Mouse (Mus musculus) myocyte (in vitro differentiated cells): ENCODE measurements at regions not wholly inside any gene's neighbourhood (a gene's known extent, or its start where the extent isn't known, plus 50 kb on each side); places are given as distances from the start of the nearest gene placed in this dataset.

Experiments
- H3K27me3 ChIP-seq: one replicate; pipeline ENCODE4 v1.6.1; 2011; ENCODE audit not compliant: control insufficient read depth, insufficient read depth, insufficient read length
- H3K36me3 ChIP-seq: one replicate; pipeline ENCODE4 v1.6.1; 2011; ENCODE audit not compliant: control insufficient read depth, insufficient read depth
- H3K4me2 ChIP-seq: one replicate; pipeline ENCODE4 v1.6.1; 2011; ENCODE audit warnings: low read depth, control low read depth
- H3K4me3 ChIP-seq: one replicate; pipeline ENCODE4 v1.5.1; 2011; ENCODE audit warnings: mild to moderate bottlenecking, control low read depth, moderate library complexity
- H3K79me2 ChIP-seq: one replicate; pipeline ENCODE4 v1.6.1; 2011; ENCODE audit not compliant: control insufficient read depth, insufficient read depth
- H3ac ChIP-seq: one replicate; pipeline ENCODE4 v1.6.1; 2011; ENCODE audit not compliant: control insufficient read depth, insufficient read length
- CEBPB ChIP-seq: IDR thresholded peaks from 2 replicates; pipeline ENCODE4 v1.6.1; 2011; ENCODE audit warnings: mild to moderate bottlenecking, moderate library complexity; ENCODE audit not compliant: poor library complexity, insufficient read depth, severe bottlenecking
- E2F4 ChIP-seq: IDR thresholded peaks from one replicate; pipeline ENCODE4 v1.6.1; 2011; ENCODE audit warnings: mild to moderate bottlenecking, control low read depth, moderate library complexity; ENCODE audit not compliant: insufficient read depth
- MAX ChIP-seq: IDR thresholded peaks from one replicate; pipeline ENCODE4 v1.6.1; 2011; ENCODE audit warnings: low read depth, mild to moderate bottlenecking, control low read depth
- MYOD1 ChIP-seq, 3 experiments: IDR thresholded peaks; one replicate each; pipeline ENCODE4 v1.6.1; 2011; ENCODE audit warnings: control low read depth in 2 of 3, low read depth in 2 of 3, mild to moderate bottlenecking in 2 of 3, moderate library complexity in 1 of 3; ENCODE audit not compliant: insufficient read length in 2 of 3, control insufficient read depth in 1 of 3
- MYOG ChIP-seq, 3 experiments: IDR thresholded peaks; one replicate each; pipeline ENCODE4 v1.6.1; 2011; ENCODE audit warnings: control low read depth in 2 of 3, low read depth in 2 of 3, mild to moderate bottlenecking in 2 of 3; ENCODE audit not compliant: insufficient read length in 2 of 3, control insufficient read depth in 1 of 3, insufficient read depth in 1 of 3
- POLR2A ChIP-seq: IDR thresholded peaks from one replicate; pipeline ENCODE4 v1.6.1; 2011; ENCODE audit warnings: low read depth, mild to moderate bottlenecking, control low read depth, moderate library complexity; ENCODE audit not compliant: insufficient read length
- POLR2AphosphoS2 ChIP-seq: IDR thresholded peaks from one replicate; pipeline ENCODE4 v1.6.1; 2011; ENCODE audit warnings: low read depth, control low read depth; ENCODE audit not compliant: insufficient read length
- REST ChIP-seq: IDR thresholded peaks from one replicate; pipeline ENCODE4 v1.6.1; 2011; ENCODE audit warnings: mild to moderate bottlenecking, control low read depth, moderate library complexity; ENCODE audit not compliant: insufficient read depth, insufficient read length
- SRF ChIP-seq: IDR thresholded peaks from one replicate; pipeline ENCODE4 v1.6.1; 2011; ENCODE audit warnings: low read depth; ENCODE audit not compliant: control insufficient read depth, insufficient read length
- TCF12 ChIP-seq: IDR thresholded peaks from one replicate; pipeline ENCODE4 v1.6.1; 2011; ENCODE audit warnings: mild to moderate bottlenecking, control low read depth; ENCODE audit not compliant: poor library complexity, insufficient read depth, severe bottlenecking
- TCF3 ChIP-seq: IDR thresholded peaks from one replicate; pipeline ENCODE4 v1.6.1; 2011; ENCODE audit warnings: low read depth, control low read depth; ENCODE audit not compliant: insufficient read length
- USF1 ChIP-seq: IDR thresholded peaks from one replicate; pipeline ENCODE4 v1.6.1; 2011; ENCODE audit warnings: low read depth, mild to moderate bottlenecking, control low read depth, moderate library complexity

DNA sequence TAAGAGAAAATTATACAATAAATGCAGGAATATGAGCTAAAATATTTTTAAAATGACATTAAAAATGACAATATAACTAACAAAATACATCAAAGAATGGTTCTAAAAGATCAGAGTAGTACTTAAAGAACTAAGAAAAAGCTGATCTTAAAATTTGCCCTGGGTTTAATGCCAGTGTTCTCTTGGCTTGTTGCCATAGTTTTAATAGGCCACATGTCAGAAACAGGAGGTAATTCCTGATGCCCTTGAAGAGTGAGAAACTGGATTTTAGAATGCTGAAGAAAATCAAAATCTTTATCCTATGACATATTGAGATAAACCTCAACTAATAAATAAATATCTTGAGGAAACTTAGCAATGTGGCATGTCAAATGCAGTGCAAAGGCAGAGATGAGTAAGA is 602.3 kb upstream of the Robo1 start:
- Histone ChIP-seq H3K27me3 (no peaks in the 10 kb centered on the region), H3ac (no peak overlapping the region), H3K36me3 (no peaks in the 10 kb centered on the region), H3K79me2 (no peaks in the 10 kb centered on the region), H3K4me2 (no peak overlapping the region), H3K4me3 (no peak overlapping the region)
- TF ChIP-seq E2F4 (no peak), USF1 (no peak), POLR2AphosphoS2 (no peak), MYOD1 (IDR thresholded peaks at IDR 0.05; ENCODE audit: control insufficient read depth in 1 of 3, insufficient read length in 2 of 3, low read depth in 2 of 3) (no peak), POLR2A (no peak), MYOG (IDR thresholded peaks at IDR 0.05; ENCODE audit: control insufficient read depth in 1 of 3, insufficient read depth in 1 of 3, insufficient read length in 2 of 3, low read depth in 2 of 3) (no peak), CEBPB (no peak), TCF12 (no peak), REST (no peak), SRF (no peak), MAX (no peak), TCF3 (no peak)

DNA sequence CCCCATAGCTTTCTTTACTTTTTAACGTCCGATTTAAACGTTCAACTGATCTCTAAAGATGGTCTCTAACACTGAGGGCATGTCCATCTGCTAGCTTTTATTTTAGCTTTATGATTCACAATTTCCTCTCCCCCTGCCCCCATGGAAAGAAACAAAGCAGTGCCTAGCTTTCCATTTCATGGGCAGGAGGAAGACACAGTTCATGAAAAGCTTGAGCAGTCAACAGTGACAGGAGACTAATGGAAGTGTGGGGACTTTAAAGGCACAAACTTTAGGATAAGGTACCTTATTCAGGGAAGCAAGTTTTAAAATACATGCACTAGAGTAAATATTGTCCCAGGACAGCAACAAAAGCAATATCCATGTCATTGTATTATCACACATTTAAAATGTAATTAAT is 598.4 kb upstream of the Robo1 start:
- no peaks in the 10 kb centered on the region for H3K36me3 ChIP-seq
- no peaks in the 10 kb centered on the region for H3K27me3 ChIP-seq
- no peak for TF ChIP-seq TCF12
- TF ChIP-seq MYOD1 (IDR thresholded peaks at IDR 0.05; ENCODE audit: control insufficient read depth in 1 of 3, insufficient read length in 2 of 3, low read depth in 2 of 3), result no peak
- TF ChIP-seq POLR2A, result no peak
- no peak for TF ChIP-seq CEBPB
- TF ChIP-seq MAX, result no peak
- no peak for TF ChIP-seq USF1
- no peak for TF ChIP-seq MYOG (IDR thresholded peaks at IDR 0.05; ENCODE audit: control insufficient read depth in 1 of 3, insufficient read depth in 1 of 3, insufficient read length in 2 of 3, low read depth in 2 of 3)
- no peak for TF ChIP-seq SRF
- TF ChIP-seq REST, result no peak
- TF ChIP-seq TCF3, result no peak
- TF ChIP-seq E2F4, result no peak
- no peak for TF ChIP-seq POLR2AphosphoS2
- no peak overlapping the region for H3K4me3 ChIP-seq
- H3K4me2 ChIP-seq, result no peak overlapping the region
- no peaks in the 10 kb centered on the region for H3K79me2 ChIP-seq
- no peak overlapping the region for H3ac ChIP-seq

DNA sequence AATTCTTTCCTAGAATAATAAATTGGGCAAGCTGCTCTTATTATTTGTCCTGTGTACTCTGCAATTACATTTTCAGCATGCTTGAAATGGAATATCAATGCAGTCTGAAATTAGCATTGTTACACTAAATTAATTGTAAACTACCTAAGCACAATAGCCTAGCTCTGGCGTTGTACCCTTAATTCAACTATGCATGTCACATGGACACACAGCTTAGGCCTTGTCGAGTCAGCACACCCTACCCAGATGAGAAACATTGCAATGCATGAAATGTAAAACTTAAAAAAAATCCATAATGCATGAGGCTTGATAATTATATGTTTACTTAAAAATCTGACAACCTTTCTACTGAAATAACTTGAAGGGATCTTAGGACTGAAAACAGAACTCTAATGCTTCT is 596.2 kb upstream of the Robo1 start:
- no peaks in the 10 kb centered on the region for H3K36me3 ChIP-seq
- no peaks in the 10 kb centered on the region for H3K27me3 ChIP-seq
- no peak overlapping the region for H3K4me2 ChIP-seq
- TF ChIP-seq MAX, result no peak
- no peak for TF ChIP-seq REST
- TF ChIP-seq CEBPB, result no peak
- no peak for TF ChIP-seq POLR2AphosphoS2
- no peak for TF ChIP-seq USF1
- no peak overlapping the region for H3K4me3 ChIP-seq
- H3ac ChIP-seq, result no peak overlapping the region
- H3K79me2 ChIP-seq, result no peaks in the 10 kb centered on the region

DNA sequence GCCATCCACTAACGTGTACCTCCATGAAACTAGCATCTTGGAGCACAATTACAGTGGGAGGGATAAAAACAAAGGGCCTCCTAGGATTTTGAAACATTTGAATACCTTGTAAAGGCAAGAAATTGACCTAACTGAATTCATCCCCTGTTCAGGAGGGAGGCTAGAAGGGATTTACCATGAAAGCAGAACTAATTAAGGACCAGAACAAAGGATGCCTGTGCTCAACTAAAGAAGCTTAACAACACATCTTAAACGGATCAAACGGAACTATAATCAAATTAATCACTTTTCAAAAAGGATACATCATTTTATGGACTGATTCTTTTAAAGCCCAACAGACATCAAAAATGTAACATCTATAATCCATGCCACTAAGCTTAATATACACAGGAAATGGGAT is 590.9 kb upstream of the Robo1 start:
- H3K4me3 ChIP-seq, result no peak overlapping the region
- TF ChIP-seq MAX (no peak), MYOG (IDR thresholded peaks at IDR 0.05; ENCODE audit: control insufficient read depth in 1 of 3, insufficient read depth in 1 of 3, insufficient read length in 2 of 3, low read depth in 2 of 3) (no peak)
- H3K36me3 ChIP-seq, result no peaks in the 10 kb centered on the region
- H3K4me2 ChIP-seq, result no peak overlapping the region
- no peak overlapping the region for H3ac ChIP-seq
- H3K79me2 ChIP-seq, result no peaks in the 10 kb centered on the region
- H3K27me3 ChIP-seq, result no peaks in the 10 kb centered on the region

DNA sequence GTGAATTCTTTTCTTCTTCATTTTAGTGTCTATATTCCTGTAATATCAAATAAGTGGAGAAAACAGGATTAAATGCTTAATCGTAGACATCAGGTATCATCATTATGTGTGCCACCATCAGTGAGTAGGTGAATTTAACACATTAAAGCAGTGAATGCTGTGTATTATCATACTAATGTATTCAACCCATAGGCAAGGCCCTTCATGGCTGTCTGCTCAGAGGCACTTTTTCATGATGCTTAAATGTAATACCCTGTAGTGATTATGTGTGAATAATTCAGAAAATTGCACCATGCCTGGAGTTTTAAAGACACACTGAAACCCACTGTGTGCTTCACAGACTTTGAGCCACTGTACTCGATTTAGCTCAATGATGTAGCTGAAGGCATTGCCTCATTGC is 583.2 kb upstream of the Robo1 start:
- Histone ChIP-seq H3ac (no peak overlapping the region), H3K27me3 (no peaks in the 10 kb centered on the region), H3K36me3 (no peaks in the 10 kb centered on the region), H3K79me2 (no peaks in the 10 kb centered on the region), H3K4me2 (no peak overlapping the region), H3K4me3 (no peak overlapping the region)
- no peak for TF ChIP-seq E2F4

DNA sequence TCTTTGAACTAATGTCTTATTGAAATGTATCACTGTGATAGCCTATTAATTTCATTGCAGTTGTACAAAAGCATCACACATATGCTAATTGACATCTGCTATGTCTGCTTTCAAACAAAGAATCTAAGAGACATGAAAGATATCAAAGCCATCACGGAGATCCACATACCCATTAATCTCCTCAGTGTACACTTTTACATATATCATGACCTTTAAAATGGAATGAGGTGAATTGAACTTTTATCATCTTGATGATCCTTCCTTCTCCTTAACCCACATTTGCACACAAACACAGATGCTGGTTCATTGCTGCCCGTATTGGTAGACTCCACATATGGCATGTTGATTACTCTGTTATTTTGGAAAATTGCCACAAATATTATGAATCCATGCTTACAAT is 570.2 kb upstream of the Robo1 start:
- no peaks in the 10 kb centered on the region for H3K79me2 ChIP-seq
- H3K36me3 ChIP-seq, result no peaks in the 10 kb centered on the region
- H3K27me3 ChIP-seq, result no peaks in the 10 kb centered on the region
- no peak for TF ChIP-seq TCF3
- TF ChIP-seq CEBPB, result no peak
- no peak for TF ChIP-seq MYOG (IDR thresholded peaks at IDR 0.05; ENCODE audit: control insufficient read depth in 1 of 3, insufficient read depth in 1 of 3, insufficient read length in 2 of 3, low read depth in 2 of 3)
- TF ChIP-seq SRF, result no peak
- no peak for TF ChIP-seq MAX
- no peak for TF ChIP-seq USF1
- no peak for TF ChIP-seq POLR2AphosphoS2
- TF ChIP-seq E2F4, result no peak
- no peak overlapping the region for H3K4me2 ChIP-seq
- H3ac ChIP-seq, result no peak overlapping the region
- no peak overlapping the region for H3K4me3 ChIP-seq
